8 mouse cellular contexts compared by ENCODE assay signal in the genomic region with DNA sequence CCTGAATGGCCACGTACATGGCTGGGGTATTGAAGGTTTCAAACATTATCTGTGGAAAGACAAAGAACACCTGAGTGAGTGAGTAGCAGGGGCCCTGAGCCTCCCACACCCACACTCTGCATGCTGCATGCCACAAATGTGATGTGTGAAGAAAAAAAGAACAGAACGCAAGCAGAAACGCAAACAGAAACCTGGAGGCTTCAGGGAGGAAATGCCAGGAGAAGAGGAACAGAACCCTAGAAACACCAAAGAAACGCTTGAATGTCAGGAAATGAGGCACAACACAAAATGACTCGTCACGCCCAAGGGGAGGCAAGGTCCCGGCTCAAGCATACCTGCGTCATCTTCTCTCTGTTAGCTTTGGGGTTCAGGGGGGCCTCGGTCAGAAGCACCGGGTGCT. TPM values are rescaled to one million over a fixed set of nuclear protein-coding genes. Genes with fewer than 3 reads are reported as not detected.
A peak's percentile ranks its signal among the peaks of the same experiment; 100 is the strongest.
DNase-seq lines count a peak whose midpoint lies in the region; ATAC-seq lines count a peak whose summit lies in the region.

No protein-coding gene starts in this region.

- H3K27ac ChIP-seq in heart, embryonic 12.5 days (ENCODE audit: poor library complexity, severe bottlenecking): peak overlapping the region; percentile 99
- H3K27ac ChIP-seq in limb, embryonic 12.5 days: peak overlapping the region; percentile 100
- peak overlapping the region; percentile 100 for H3K27ac ChIP-seq in neural tube, embryonic 13.5 days (replicated peaks)

- H3K4me2 ChIP-seq in heart, embryonic 12.5 days: peak overlapping the region; percentile 66
- peak overlapping the region; percentile 90 for H3K4me2 ChIP-seq in limb, embryonic 12.5 days
- peak overlapping the region; percentile 81 for H3K4me2 ChIP-seq in neural tube, embryonic 13.5 days

- H3K4me1 ChIP-seq in heart, embryonic 12.5 days (replicated peaks): peaks cover 20% of the 10 kb centered on the region
- H3K4me1 ChIP-seq in limb, embryonic 12.5 days (replicated peaks): peaks cover 31% of the 10 kb centered on the region
- peaks cover 50% of the 10 kb centered on the region for H3K4me1 ChIP-seq in neural tube, embryonic 13.5 days (replicated peaks)

- DNase-seq in cerebellum, postnatal 25 days: peak; percentile 16 to 40
- DNase-seq in cerebellum, adult 9-11 months: no peak
- DNase-seq in urinary bladder, postnatal 14 days (ENCODE audit: low spot score): peak; percentile 11
- no peak for DNase-seq in urinary bladder, adult 18-20 months (ENCODE audit: low spot score in 2 of 2)
- no peak for DNase-seq in right cerebral cortex, postnatal 36 days (ENCODE audit: low spot score in 2 of 2)

- ATAC-seq in heart, embryonic 12.5 days (ENCODE audit: insufficient number of reproducible peaks, low FRiP score): no peak
- no peak for ATAC-seq in limb, embryonic 12.5 days (ENCODE audit: insufficient number of reproducible peaks, insufficient read depth, low FRiP score, low TSS enrichment, low read depth)
- ATAC-seq in neural tube, embryonic 13.5 days (ENCODE audit: low read depth): no peak

- peak overlapping the region; percentile 100 for H3K9ac ChIP-seq in heart, embryonic 12.5 days
- peak overlapping the region; percentile 100 for H3K9ac ChIP-seq in limb, embryonic 12.5 days (replicated peaks)
- peak overlapping the region; percentile 100 for H3K9ac ChIP-seq in neural tube, embryonic 13.5 days

- no peaks in the 10 kb centered on the region for H3K27me3 ChIP-seq in heart, embryonic 12.5 days (replicated peaks)
- no peaks in the 10 kb centered on the region for H3K27me3 ChIP-seq in limb, embryonic 12.5 days
- H3K27me3 ChIP-seq in neural tube, embryonic 13.5 days: no peaks in the 10 kb centered on the region

- peak overlapping the region; percentile 95 for H3K4me3 ChIP-seq in heart, embryonic 12.5 days
- peak overlapping the region; percentile 100 for H3K4me3 ChIP-seq in limb, embryonic 12.5 days (replicated peaks)
- H3K4me3 ChIP-seq in neural tube, embryonic 13.5 days: peak overlapping the region; percentile 98

- peaks cover 16% of the 10 kb centered on the region for H3K36me3 ChIP-seq in heart, embryonic 12.5 days
- peaks cover 26% of the 10 kb centered on the region for H3K36me3 ChIP-seq in limb, embryonic 12.5 days
- peaks cover 28% of the 10 kb centered on the region for H3K36me3 ChIP-seq in neural tube, embryonic 13.5 days

- no peaks in the 10 kb centered on the region for H3K9me3 ChIP-seq in heart, embryonic 12.5 days (replicated peaks)
- no peaks in the 10 kb centered on the region for H3K9me3 ChIP-seq in limb, embryonic 12.5 days
- H3K9me3 ChIP-seq in neural tube, embryonic 13.5 days: no peaks in the 10 kb centered on the region

- WGBS in heart, embryonic 12.5 days: 3% methylated on average over 10 of the region's 10 CpGs
- WGBS in limb, embryonic 12.5 days: 8% methylated on average over 10 of the region's 10 CpGs
- WGBS in neural tube, embryonic 13.5 days: 12% methylated on average over 10 of the region's 10 CpGs

RNA-seq across cellular contexts. Expression of a gene that starts 1.0 kb away (rescaled TPM):
- polyA plus RNA-seq in heart, embryonic 12.5 days (2016; fragmentation: Nextera tagmentation; extraction: Ambion mirVana): 1,404 and 1,426 TPM in 2 replicates
- polyA plus RNA-seq in limb, embryonic 12.5 days (2016; fragmentation: Nextera tagmentation; extraction: Ambion mirVana): 2,805 and 2,814 TPM in 2 replicates
- 3,932 and 3,979 TPM in 2 replicates for polyA plus RNA-seq in neural tube, embryonic 13.5 days (2015; fragmentation: Nextera tagmentation; extraction: Ambion mirVana)

RNA-seq across cellular contexts. Expression of a gene that starts 14.0 kb away (rescaled TPM):
- polyA plus RNA-seq in heart, embryonic 12.5 days (2016; fragmentation: Nextera tagmentation; extraction: Ambion mirVana): 0.17 and 0.63 TPM in 2 replicates
- 0.64 TPM in 2 replicates for polyA plus RNA-seq in limb, embryonic 12.5 days (2016; fragmentation: Nextera tagmentation; extraction: Ambion mirVana)
- 1.3 and 1.5 TPM in 2 replicates for polyA plus RNA-seq in neural tube, embryonic 13.5 days (2015; fragmentation: Nextera tagmentation; extraction: Ambion mirVana)

RNA-seq across cellular contexts. Expression of a gene that starts 31.3 kb away (rescaled TPM):
- polyA plus RNA-seq in heart, embryonic 12.5 days (2016; fragmentation: Nextera tagmentation; extraction: Ambion mirVana): 32.0 and 32.3 TPM in 2 replicates
- polyA plus RNA-seq in limb, embryonic 12.5 days (2016; fragmentation: Nextera tagmentation; extraction: Ambion mirVana): 38.0 and 40.0 TPM in 2 replicates
- 53.9 and 59.7 TPM in 2 replicates for polyA plus RNA-seq in neural tube, embryonic 13.5 days (2015; fragmentation: Nextera tagmentation; extraction: Ambion mirVana)

Comparison
In these comparisons a context has a peak if more than half of its experiments do, and no peak if none do; other contexts are left out.
1. DNase-seq: peak in cerebellum, postnatal 25 days (2 of 2) and urinary bladder, postnatal 14 days (single experiment); none in cerebellum, adult 9-11 months (single experiment), urinary bladder, adult 18-20 months (0 of 2) and right cerebral cortex, postnatal 36 days (0 of 2).
2. Peak in every context shown above with its lines, with median percentiles within 50 percentile points of each other: H3K27ac ChIP-seq, H3K4me2 ChIP-seq, H3K4me3 ChIP-seq and H3K9ac ChIP-seq.